Mouse (Mus musculus) ovary, adult 18-20 months (tissue): Measurements from ENCODE around the gene Ajm1.

Experiments
- DNase-seq: peaks from one replicate; pipeline ENCODE4 v3.0.0; 2022; ENCODE audit warnings: low spot score, mixed read lengths

Gene Ajm1

DNA sequence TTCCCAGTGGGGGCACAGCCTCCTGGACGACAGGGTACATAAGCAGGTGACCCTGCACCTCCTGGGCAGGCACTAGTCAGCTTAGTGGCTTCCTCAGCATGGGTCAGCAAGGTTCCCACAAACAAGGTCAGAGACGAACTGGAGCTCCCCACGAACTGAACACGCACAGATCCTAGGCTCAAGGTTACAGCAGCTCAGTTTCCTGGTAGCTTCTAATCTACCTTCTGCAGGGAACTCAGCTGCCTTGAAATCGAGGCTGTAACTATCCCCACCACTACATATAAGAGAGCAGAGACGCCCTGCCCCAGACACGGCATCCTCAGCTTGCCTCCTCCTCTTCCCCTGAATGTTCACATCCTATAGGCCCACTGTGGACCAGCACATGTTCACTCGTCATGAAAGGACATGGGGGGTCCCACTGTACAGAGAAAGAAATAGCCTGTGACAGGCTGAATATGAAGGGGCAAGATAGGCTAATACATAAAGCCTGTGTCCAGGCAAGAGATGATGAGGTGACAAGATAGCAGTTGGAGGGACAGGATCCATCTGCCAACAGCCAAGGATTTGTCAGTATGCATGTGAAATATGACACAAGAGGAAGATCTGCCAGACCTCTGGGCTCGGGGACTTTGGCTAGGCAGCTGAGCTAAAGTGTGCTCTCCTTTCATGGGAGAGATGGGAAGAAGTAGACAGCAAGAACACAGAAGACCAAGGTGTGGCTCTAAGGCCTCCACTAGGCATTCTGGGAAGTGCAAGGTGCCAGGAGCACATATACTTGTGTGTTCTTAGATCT, 54.9 kb downstream of the Ajm1 start:
- no peak for DNase-seq
